In genomic region chr6:135024781-135025420, GRCm38 (mm10) we compare ENCODE assay signal across 17 mouse cellular contexts. TPM values are rescaled to one million over a fixed set of nuclear protein-coding genes. Genes with fewer than 3 reads are reported as not detected.
DNase-seq lines count a peak whose midpoint lies in the region; ATAC-seq and TF ChIP-seq lines count a peak whose summit lies in the region.
"Had no signal": no experiment of that assay in that cellular context is flagged by ENCODE, and none has a peak within 500 bp of the region (broad histone marks: within the 10 kb centered on the region; RNA-seq: fewer than 3 reads in every experiment).

No protein-coding gene starts in this region.

- H3K9ac ChIP-seq in intestine, postnatal 0 days (ENCODE audit: low read depth, low read length): no peak overlapping the region
- no peak overlapping the region for H3K9ac ChIP-seq in stomach, embryonic 15.5 days
- no peak overlapping the region for H3K9ac ChIP-seq in liver, postnatal 0 days (replicated peaks)
- H3K9ac ChIP-seq: embryonic facial prominence, embryonic 15.5 days; forebrain, embryonic 15.5 days; liver, embryonic 15.5 days; midbrain, embryonic 13.5 days had no signal

- no peak for TF ChIP-seq EP300 in liver, postnatal 0 days (IDR thresholded peaks at IDR 0.05; ENCODE audit: low read depth)

- WGBS in intestine, postnatal 0 days: 53% methylated on average over 1 of the region's 1 CpGs
- WGBS in stomach, embryonic 15.5 days: 69% methylated on average over 1 of the region's 1 CpGs
- WGBS in liver, postnatal 0 days (ENCODE audit: insufficient replicate concordance): 83% methylated on average over 1 of the region's 1 CpGs

- CTCF ChIA-PET in Patski (lab: Charles Lee): interaction anchor here (0.7 to 4.9 kb wide), 16 partner anchors 10 to 118 kb away, joined by 3 to 40 read pairs (median 8); partner anchors contain the start of gene Ddx47

- TF ChIP-seq CTCF in Patski (IDR thresholded peaks at IDR 0.05): no peak
- no peak for TF ChIP-seq CTCF in intestine, postnatal 0 days (IDR thresholded peaks at IDR 0.05; ENCODE audit: low read depth)
- TF ChIP-seq CTCF in liver, postnatal 0 days (IDR thresholded peaks at IDR 0.05; ENCODE audit: low read depth): no peak

- peaks cover 3% of the 10 kb centered on the region; the same call in 1 of the 2 replicates for H3K4me1 ChIP-seq in intestine, postnatal 0 days (replicated peaks; ENCODE audit: control insufficient read depth, insufficient read depth, low read length)
- no peaks in the 10 kb centered on the region; the same call in 1 of the 2 replicates for H3K4me1 ChIP-seq in stomach, embryonic 15.5 days
- no peaks in the 10 kb centered on the region for H3K4me1 ChIP-seq in liver, postnatal 0 days (ENCODE audit: insufficient read depth)
- H3K4me1 ChIP-seq: forebrain, embryonic 15.5 days; liver, embryonic 15.5 days; midbrain, embryonic 13.5 days had no signal

- H3K27me3 ChIP-seq in Patski: no peaks in the 10 kb centered on the region
- H3K27me3 ChIP-seq in intestine, postnatal 0 days (replicated peaks; ENCODE audit: control insufficient read depth, insufficient read depth, low read length): no peaks in the 10 kb centered on the region
- no peaks in the 10 kb centered on the region for H3K27me3 ChIP-seq in stomach, embryonic 15.5 days (replicated peaks)
- no peaks in the 10 kb centered on the region for H3K27me3 ChIP-seq in liver, postnatal 0 days (ENCODE audit: insufficient read depth, low read length)
- H3K27me3 ChIP-seq: embryonic facial prominence, embryonic 15.5 days; forebrain, embryonic 15.5 days; liver, embryonic 15.5 days; midbrain, embryonic 13.5 days had no signal

- no peak overlapping the region for H3K4me3 ChIP-seq in intestine, postnatal 0 days (ENCODE audit: low read depth, low read length)
- no peak overlapping the region for H3K4me3 ChIP-seq in stomach, embryonic 15.5 days (replicated peaks)
- no peak overlapping the region for H3K4me3 ChIP-seq in liver, postnatal 0 days (ENCODE audit: low read depth, low read length)
- H3K4me3 ChIP-seq: embryonic facial prominence, embryonic 15.5 days; forebrain, embryonic 15.5 days; liver, embryonic 15.5 days; midbrain, embryonic 13.5 days had no signal

- no peak overlapping the region for H3K4me2 ChIP-seq in intestine, postnatal 0 days (replicated peaks; ENCODE audit: low read depth)
- no peak overlapping the region for H3K4me2 ChIP-seq in stomach, embryonic 15.5 days
- H3K4me2 ChIP-seq in liver, postnatal 0 days (ENCODE audit: low read depth, low read length): no peak overlapping the region
- H3K4me2 ChIP-seq: embryonic facial prominence, embryonic 15.5 days; forebrain, embryonic 15.5 days; heart, embryonic 11.5 days; liver, embryonic 15.5 days; midbrain, embryonic 13.5 days had no signal

- POLR2A ChIA-PET in Patski (lab: Charles Lee): interaction anchor here (0.7 to 1.5 kb wide), 2 partner anchors 25 to 31 kb away, joined by 3 read pairs; no protein-coding TSS in a partner anchor

- in situ Hi-C loops in Patski (cut with MboI; ENCODE audit: low pct_unique_long_range_greater_than_20kb): loop anchor here (5.0 kb wide), 2 partner anchors 42 to 117 kb away; partner anchors contain the start of gene Gprc5a

- H3K36me3 ChIP-seq in intestine, postnatal 0 days (ENCODE audit: control insufficient read depth, insufficient read depth): peaks cover 44% of the 10 kb centered on the region
- H3K36me3 ChIP-seq in stomach, embryonic 15.5 days: peaks cover 41% of the 10 kb centered on the region
- peaks cover 40% of the 10 kb centered on the region for H3K36me3 ChIP-seq in liver, postnatal 0 days (replicated peaks; ENCODE audit: insufficient read depth, low read length)

- DNase-seq in kidney, postnatal 14 days: peak; percentile 13
- DNase-seq in kidney, adult 9 months: no peak
- no peak for DNase-seq in Patski (ENCODE audit: low read depth, low spot score)
- no peak for DNase-seq in liver, postnatal 0 days
- DNase-seq in c-Kit-positive CD71-positive TER-119-positive erythroid progenitor cells, embryonic 14.5 days (ENCODE audit: low spot score): no peak
- no peak for DNase-seq in urinary bladder, postnatal 10 days (ENCODE audit: low spot score)
- DNase-seq: adrenal gland, postnatal 25 days; heart, postnatal 36 days; kidney, postnatal 25 days; right cerebral cortex, postnatal 25 days had no signal

- H3K9me3 ChIP-seq in intestine, postnatal 0 days (ENCODE audit: control insufficient read depth): no peaks in the 10 kb centered on the region
- no peaks in the 10 kb centered on the region for H3K9me3 ChIP-seq in stomach, embryonic 15.5 days
- no peaks in the 10 kb centered on the region for H3K9me3 ChIP-seq in liver, postnatal 0 days (ENCODE audit: low read length)
- H3K9me3 ChIP-seq: embryonic facial prominence, embryonic 15.5 days; forebrain, embryonic 15.5 days; liver, embryonic 15.5 days; midbrain, embryonic 13.5 days had no signal

- no peak overlapping the region for H3K27ac ChIP-seq in intestine, postnatal 0 days (ENCODE audit: low read depth, low read length)
- peak overlapping the region; percentile 53; the same call in 1 of the 2 replicates for H3K27ac ChIP-seq in stomach, embryonic 15.5 days
- no peak overlapping the region for H3K27ac ChIP-seq in liver, postnatal 0 days (ENCODE audit: low read depth)
- H3K27ac ChIP-seq: embryonic facial prominence, embryonic 15.5 days; forebrain, embryonic 15.5 days; liver, embryonic 15.5 days; midbrain, embryonic 13.5 days had no signal

- ATAC-seq in Patski: peak; percentile 72
- 0 out of 2 replicates have a peak, but pooled peaks have one; percentile 24 for ATAC-seq in intestine, postnatal 0 days
- no peak for ATAC-seq in stomach, embryonic 15.5 days (ENCODE audit: insufficient read depth, low FRiP score, low read depth)
- no peak for ATAC-seq in liver, postnatal 0 days
- ATAC-seq: forebrain, embryonic 15.5 days; midbrain, embryonic 13.5 days had no signal

RNA-seq across cellular contexts. Expression of gene Ddx47, which starts 13.5 kb away (rescaled TPM):
- 76.9 TPM for polyA plus RNA-seq in Patski (2021)
- 32.6 and 33.5 TPM in 2 replicates for polyA plus RNA-seq in intestine, postnatal 0 days (2015; fragmentation: Nextera tagmentation; extraction: Ambion mirVana)
- 98.2 and 99.2 TPM in 2 replicates for polyA plus RNA-seq in stomach, embryonic 15.5 days (2015; fragmentation: Nextera tagmentation; extraction: Ambion mirVana)
- 32.5 and 34.8 TPM in 2 replicates for polyA plus RNA-seq in liver, postnatal 0 days (2015; fragmentation: Nextera tagmentation; extraction: Ambion mirVana)

RNA-seq across cellular contexts. Expression of gene Gprc5a, which starts 40.5 kb away (rescaled TPM):
- polyA plus RNA-seq in Patski (2021): 80.0 TPM
- polyA plus RNA-seq in intestine, postnatal 0 days (2015; fragmentation: Nextera tagmentation; extraction: Ambion mirVana): 3.3 and 4.2 TPM in 2 replicates
- 12.2 and 13.9 TPM in 2 replicates for polyA plus RNA-seq in stomach, embryonic 15.5 days (2015; fragmentation: Nextera tagmentation; extraction: Ambion mirVana)
- 0.21 and 0.32 TPM in 2 replicates for polyA plus RNA-seq in liver, postnatal 0 days (2015; fragmentation: Nextera tagmentation; extraction: Ambion mirVana)

RNA-seq across cellular contexts. Expression of gene Apold1, which starts 43.4 kb away (rescaled TPM):
- polyA plus RNA-seq in Patski (2021): 0.23 TPM
- 2.2 and 3.2 TPM in 2 replicates for polyA plus RNA-seq in intestine, postnatal 0 days (2015; fragmentation: Nextera tagmentation; extraction: Ambion mirVana)
- 3.2 and 3.7 TPM in 2 replicates for polyA plus RNA-seq in stomach, embryonic 15.5 days (2015; fragmentation: Nextera tagmentation; extraction: Ambion mirVana)
- polyA plus RNA-seq in liver, postnatal 0 days (2015; fragmentation: Nextera tagmentation; extraction: Ambion mirVana): 2.4 and 2.5 TPM in 2 replicates

Comparison
In these comparisons a context has a peak if more than half of its experiments do, and no peak if none do; other contexts are left out.
1. ATAC-seq: peak in Patski (single experiment) and intestine, postnatal 0 days (single experiment); none in stomach, embryonic 15.5 days (single experiment) and liver, postnatal 0 days (single experiment).